Mouse (Mus musculus) spleen, postnatal 36 days (tissue): ENCODE results near the gene Def6.

Experiments used
- DNase-seq, 2 experiments: peaks; one replicate each; pipeline ENCODE4 v3.0.0; 2022; ENCODE audit warnings: low spot score in 2 of 2, mixed read lengths in 1 of 2

The Def6 gene

DNA sequence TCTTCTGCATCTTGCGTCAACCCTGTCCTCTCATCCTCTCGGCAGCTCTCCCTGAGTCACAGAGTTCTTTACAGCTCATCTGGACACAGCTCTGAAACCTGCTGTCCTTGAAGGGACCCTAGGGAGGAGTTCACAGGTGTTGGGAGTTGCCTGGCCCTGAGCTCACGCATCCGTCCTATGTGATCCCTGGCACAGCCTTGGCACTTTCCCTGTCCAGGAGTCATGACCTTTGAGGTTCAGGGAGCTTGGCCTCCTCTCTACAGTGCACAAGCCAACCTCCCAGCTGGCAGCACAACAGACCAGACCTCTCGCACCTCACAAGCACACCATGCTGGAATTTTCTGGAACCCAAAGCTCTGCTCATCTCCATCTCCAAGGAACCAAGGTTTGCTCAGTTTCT, 33.3 kb downstream of the Def6 start:
- DNase-seq = no peak

DNA sequence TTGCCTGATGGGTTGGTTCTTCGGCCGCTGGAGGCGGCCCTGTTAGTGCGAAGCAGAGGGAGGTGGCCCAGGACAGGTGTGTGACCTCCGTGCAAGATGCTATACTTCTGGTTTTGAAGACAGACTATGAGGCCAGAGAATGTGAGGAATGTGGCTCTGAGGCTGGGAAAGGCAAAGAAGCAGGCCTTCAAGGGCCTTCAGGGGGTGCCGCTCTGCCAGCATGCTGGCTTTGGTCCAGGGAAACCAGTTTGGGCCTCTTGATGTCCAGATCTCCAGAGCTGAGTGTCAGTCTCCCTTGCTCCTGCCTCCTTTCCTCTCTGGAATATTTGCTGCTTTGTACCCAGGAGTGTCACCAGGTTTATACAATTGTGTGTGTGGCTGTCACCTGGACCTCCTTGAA, 34.7 kb downstream of the Def6 start:
- no peak for DNase-seq

DNA sequence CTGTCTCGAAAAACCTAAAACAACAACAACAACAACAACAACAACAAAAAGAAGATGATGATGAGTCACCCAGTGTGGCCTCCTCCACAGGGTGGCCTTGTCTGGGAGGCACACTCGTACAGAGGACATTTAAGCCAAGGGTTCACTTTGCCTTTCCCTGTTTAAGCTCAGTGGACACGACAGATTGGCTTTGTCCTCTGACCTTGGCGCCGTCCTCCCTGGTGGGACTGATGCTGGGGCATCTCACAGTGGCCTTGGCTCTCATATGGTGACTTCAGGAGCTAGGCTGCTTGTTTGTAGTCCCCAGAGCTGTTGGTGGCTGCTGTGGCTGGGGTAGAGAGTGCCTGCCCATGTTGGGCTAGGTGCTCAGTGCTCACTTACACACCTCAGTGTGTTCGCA, 36.6 kb downstream of the Def6 start:
- DNase-seq = no peak

DNA sequence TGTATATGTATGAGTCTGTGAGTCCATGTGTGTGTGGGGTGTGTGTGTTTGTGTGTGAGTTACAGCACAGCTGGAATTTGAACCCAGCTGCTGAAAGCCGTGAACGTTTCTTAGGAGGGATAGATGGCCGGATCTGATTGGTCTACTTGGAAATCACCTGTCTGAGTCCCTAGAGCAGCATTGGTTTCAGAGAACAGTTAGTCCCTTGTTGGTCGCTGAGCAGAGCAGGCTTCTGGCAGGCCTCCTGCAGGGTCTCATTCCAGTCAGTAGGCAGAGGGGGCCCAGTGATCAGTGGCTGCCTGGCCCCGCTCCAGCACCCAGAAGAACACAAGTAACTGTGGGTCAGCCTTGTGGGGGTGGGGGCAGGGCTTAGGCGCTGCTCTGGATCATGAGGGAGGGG, 37.1 kb downstream of the Def6 start:
- DNase-seq = no peak

DNA sequence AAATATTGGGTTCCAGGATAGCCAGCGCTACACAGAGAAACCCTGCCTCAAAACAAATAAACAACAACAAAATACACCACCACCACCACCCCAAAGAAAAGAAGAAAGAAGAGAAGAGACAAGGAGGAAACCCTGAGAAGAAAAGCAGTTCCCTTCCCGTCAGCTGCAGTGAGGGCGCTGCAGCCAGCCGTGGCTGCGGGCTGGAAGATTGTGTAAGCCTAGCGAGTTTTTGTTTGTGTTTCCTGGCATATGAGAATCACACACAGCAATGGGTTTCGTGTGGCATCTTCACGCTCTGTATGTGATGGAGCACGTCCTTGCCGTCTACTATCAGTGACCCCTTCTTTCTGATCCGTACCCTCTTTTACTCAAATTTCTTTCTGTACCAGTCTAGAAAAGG, 39.1 kb downstream of the Def6 start:
- DNase-seq = no peak

DNA sequence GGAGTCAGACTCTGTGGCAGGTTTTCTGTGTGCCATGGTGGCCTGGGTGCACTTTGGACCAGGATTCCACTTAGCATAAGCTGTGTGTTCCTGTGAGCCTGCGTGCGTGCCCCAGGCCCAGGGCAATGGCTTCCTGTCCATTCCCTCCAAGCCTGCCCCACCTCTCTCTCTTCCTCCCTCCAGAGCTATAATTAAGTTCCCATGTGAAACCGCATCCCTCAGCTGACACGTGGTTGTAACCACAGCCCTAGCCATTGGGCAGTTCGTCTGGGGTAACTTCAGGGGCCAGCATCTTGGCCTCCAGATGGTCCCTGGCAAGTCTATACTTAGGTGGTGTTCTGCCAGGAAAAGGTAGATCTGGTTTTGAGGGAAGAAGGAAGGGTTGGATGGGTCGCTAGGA, 40.0 kb downstream of the Def6 start:
- peak; percentile 43 to 56 for DNase-seq

DNA sequence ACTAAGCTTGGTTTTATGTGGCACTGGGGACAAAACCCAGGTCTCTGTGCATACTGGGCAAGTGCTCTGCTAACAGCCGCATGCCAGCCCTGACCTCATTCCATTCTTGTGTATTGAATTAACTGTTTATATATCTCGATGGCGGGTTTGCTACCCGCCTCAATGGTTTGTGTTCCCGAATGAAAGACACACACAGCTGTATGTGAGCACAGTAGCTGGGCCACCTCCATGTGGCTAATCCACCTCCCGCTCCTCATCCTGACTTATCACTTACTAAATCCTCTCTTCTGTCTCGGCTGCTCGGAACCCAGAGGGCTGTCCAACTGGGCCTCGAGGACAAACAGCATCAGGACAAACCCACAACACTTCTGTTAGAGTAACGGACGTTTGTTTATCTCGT, 41.5 kb downstream of the Def6 start:
- DNase-seq = no peak

DNA sequence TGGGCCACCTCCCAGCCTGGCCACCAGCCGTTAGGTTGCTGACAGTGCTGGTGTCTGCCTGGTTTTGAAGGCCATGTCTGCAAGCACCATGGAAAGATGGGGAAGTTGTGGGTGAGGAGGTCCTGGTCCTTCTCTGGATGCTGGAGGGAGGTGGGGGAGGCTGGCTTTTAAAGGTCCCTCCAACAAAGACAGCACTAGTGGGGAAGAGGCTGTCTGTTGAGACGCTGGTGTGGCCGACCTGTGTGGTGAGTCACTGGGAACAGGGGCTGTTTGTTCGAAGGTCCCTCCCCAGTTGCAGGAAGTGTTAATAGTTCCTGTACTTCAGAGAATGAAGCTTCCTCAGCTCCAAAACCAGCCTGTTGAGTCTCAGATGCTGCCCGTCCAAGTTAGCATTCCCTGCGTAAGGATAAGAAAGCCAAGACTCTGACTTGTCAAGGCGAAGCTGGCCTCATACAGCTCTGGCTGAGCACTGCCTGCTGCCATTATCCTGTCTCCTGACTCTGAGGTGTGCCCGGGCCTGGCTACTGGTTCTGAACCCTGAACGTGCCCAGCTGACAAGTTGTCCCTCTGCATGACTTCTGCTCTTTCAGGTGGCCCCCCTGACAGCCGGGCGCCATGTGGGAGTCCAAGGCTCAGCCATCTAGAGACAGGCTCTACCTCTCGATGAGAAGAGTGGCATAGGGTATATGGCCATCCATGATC, 44.2 kb downstream of the Def6 start:
- no peak for DNase-seq

DNA sequence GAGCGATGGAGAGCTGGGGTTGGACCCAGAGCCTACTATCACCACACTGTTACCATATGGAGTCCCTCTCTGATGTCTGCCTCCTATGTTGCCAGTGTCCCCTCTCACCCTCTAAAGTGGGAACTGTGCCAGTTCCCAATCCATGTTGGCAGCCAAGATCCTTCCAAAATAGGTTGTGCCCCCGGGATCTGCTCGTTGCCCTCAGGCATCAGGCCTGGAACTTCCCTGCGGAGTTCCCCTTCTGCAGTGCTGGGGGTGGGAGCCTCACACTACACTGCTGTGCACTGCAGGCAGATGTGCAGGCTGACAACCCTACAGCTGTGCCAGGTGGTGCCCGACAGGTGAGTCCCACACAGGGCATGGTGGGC, 44.7 kb downstream of the Def6 start:
- no peak for DNase-seq

DNA sequence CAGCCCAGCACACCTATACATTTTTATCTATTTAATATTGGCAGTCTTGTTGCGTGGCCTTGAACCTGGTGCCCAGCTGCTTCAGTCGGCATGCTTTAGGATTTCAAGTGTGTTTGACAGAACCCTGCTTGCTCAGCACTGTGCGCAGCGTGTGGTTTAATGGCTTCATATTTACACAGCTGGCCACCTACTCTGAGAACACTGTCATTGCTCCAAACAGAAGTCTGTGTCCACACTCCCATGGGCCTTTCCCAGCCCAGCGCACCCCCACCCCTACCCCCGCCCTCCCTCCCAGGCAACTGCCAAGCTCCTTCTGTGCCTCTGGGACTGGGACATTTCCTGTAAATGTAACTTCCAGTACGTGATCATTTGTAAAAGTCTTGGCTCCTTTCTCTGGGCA, 45.6 kb downstream of the Def6 start:
- no peak for DNase-seq

DNA sequence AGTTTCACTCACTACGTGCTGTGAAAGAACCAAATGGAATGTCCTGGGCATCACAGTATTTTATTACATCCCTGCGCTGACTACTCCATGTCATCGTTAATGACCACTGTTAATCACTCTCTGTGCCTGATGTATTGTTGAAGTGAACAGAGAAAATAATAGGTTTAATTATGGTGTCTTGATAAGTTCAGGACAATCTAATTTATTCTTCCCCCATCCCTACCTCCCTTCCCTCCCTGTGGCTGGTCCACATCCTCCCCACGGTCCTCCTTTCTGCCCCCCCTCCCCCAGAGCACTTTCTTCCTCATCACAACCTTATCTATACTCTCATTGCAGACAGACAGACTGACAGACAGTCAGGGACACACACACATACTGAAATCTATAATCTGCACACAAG, 47.2 kb downstream of the Def6 start:
- DNase-seq = no peak

DNA sequence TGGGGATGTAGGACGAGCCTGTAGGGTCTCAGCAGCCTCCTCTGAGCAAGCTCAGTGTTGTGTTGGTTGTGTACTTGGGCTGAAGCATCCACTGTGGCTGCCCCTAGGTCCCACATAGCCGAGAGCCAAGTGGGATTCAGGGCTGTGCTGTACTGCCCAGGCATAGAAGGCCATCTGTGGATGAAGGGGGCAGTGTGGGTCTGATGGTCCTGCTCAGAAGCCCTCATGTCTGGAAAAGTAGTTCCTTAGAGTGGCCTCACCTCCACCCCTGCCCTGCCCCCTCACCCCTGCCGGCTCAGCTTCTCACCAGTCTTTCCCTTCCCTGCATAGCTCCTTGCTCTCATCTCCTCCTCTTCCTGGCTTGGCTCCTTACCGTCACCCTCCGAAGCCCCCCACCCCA, 48.1 kb downstream of the Def6 start:
- no peak for DNase-seq

DNA sequence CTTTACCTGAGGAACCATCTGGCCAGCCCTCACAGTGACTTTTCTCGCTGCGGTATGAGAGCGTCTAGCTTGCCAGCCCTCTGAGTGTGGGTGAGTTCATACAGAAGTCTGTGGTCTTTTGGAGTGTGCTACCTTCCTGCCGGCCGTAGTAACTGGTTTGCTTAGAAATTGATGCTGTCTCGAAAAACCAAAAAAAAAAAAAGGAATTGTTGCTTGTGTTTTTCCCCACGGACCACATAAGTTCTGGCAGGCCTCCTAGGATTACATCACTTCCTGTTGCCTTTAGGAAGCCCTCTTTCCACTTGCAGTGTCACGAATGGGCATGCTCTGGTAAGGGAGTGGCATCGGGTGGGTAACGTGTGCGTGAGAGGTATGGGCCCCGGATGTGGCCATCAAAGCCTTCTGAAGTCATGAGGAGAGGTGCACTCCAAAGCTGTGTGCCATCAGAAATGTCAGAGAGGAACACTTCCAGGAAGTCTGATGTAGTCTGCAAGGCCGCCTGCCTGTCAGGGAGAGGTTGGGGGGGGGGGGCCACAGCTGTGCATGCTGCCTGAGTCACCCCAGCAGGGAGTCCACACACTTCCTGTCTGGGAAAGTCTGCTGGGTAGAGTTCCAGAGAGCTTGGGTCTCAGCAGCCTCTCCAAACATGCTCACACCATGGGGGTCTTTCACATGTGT, 49.2 kb downstream of the Def6 start:
- peak; percentile 37 to 56 for DNase-seq

DNA sequence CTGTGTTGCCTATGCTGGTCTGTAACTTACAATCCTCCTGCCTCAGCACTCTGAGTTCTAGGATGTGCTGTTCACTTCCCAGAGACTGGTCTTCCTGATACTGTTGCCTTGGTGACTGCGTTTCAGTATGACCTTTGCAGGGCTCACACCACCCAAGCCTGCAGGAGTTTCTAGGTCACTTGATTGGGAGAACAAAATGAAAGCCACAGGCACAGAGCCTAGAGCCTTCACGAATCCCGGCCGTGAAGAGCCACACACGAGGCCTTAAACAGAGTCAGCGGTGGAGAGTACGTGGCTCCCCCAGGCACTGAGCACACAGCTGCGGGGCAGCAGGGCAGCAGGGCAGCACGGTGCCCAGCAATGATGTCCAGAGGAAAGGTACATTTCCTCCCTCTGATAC, 50.7 kb downstream of the Def6 start:
- DNase-seq = no peak

DNA sequence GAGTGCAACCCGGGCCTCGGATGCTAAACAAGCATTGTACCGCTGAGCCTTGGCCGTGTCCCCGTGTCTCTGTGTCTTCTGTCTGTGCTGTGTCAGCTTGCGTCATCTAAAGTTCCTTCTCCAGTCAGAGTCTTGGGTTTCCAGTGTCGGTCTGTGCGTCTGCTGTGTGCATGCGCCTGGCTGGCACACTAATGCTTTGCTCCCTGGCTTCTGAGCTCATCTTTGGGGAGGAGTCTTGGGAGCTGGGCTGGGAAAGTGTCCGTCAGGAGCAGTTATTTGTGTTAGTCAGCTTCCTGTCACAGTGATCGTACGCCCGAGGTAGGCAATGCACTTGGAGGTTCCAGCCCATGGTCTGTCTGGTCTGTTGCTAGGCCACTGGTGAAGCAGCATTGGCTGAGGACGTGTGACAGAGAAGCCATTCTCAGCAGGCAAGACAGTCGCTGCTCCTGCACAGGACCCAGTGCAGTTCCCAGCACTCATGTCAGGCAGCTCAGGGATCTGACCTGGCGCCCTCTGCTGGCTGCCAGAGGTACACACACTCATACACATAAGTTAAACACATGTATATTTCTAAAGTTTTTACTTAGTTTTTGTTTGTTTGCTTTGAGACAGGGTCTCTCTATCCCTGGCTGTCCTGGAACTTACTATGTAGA, 52.4 kb downstream of the Def6 start:
- no peak for DNase-seq

DNA sequence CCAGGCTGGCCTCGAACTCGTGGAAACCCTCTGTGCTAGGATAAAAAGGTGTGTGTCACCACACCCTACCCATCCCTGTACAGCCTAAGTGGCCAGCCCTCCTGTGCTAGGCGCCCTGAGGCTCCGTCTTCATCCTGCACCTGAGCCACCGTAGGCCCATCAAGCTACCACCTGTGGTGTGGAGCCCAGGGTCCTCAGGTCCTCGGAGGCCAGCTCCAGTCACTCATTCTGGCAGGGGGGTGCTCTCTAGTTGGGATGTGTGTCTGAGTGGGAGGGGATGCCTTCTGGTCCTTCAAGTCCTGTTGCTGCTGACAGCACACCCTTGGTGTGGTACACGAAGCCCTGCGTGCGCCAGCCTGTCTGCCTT, 52.9 kb downstream of the Def6 start:
- DNase-seq = no peak

DNA sequence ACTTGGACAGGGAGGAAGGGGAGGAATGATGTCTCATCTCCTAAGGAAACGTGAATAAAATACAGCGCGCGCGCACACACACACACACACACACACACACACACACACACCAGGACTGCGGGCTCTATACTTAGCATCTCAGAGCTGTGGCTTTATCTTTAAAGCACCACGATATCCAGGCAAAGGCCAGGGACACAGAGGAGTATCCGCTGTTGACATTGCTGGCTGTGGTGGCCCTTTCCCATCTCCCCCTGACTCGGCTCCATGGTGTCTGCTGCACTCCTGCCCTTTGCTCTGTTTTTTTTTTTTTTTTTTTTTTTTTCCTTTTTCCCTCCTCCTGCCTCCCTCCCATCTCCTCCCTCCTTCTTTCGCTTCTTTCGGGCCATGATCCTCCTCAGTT, 54.2 kb downstream of the Def6 start:
- no peak for DNase-seq

DNA sequence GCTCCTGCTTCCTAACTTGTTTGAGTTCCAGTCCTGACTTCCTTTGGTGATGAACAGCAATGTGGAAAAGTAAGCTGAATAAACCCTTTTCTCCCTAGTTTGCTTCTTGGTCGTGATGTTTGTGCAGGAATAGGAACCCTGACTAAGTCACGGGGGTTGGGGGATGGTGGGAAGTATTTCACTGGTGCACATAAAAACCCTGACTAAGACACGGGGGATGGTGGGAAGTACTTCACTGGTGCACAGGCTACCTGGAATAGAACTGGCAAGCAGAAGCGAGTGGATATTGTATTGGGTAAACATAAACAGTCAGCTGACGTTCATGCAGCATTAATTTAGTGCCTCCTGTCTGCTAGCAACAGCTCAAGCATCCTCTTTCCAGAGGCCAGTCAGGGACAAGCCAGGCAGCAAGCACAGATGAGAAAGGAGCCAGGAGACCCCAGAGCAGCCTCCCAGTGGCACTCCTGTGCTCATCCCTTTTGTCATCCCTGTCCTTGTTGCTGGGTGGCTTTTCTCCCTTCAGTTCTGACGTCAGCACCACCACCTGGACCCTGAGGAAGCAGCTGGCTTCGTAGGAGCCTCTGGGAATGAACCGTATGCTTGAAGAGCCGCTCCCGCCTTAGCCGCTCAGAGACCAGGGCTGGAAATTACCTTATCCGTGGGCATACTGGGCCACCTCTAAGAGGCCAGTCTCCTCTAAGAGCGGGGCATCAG, 55.8 kb downstream of the Def6 start:
- no peak for DNase-seq

DNA sequence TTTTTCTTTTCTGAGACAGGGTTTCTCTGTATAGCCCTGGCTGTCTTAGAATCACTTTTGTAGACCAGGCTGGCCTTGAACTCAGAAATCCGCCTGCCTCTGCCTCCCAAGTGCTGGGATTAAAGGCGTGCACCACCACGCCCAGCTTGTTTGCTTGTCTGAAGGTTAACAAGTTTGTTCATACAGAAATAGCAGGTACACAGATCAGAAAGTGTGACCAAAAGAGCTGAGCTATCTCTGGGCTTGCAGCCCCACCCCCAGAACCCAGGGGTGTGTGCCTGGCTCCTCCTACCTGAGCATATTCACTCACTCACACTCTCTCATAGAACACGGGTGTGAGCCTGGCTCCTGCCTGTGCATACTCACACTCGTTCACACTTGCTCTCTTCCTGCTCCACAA, 59.7 kb downstream of the Def6 start:
- DNase-seq = no peak

DNA sequence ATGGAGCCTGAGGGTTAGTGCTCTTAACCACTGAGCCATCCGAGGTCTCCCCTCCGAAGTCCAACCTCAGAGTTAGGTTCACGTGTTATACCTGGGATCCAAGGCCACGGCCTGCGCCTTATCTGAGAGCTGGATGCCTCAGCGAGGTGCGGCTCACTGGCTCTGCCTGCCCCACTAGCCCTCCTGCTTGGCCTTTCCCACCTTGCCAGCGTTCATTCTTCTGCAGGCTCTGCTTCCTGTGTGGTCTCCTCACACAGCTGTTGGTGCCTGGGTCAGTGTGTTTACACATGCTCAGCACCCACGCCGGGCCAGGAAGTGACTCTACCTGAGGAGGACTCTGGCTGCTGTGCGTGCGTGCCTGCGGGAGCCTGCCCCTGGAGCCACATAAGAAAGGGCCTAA, 62.6 kb downstream of the Def6 start:
- DNase-seq = no peak

DNA sequence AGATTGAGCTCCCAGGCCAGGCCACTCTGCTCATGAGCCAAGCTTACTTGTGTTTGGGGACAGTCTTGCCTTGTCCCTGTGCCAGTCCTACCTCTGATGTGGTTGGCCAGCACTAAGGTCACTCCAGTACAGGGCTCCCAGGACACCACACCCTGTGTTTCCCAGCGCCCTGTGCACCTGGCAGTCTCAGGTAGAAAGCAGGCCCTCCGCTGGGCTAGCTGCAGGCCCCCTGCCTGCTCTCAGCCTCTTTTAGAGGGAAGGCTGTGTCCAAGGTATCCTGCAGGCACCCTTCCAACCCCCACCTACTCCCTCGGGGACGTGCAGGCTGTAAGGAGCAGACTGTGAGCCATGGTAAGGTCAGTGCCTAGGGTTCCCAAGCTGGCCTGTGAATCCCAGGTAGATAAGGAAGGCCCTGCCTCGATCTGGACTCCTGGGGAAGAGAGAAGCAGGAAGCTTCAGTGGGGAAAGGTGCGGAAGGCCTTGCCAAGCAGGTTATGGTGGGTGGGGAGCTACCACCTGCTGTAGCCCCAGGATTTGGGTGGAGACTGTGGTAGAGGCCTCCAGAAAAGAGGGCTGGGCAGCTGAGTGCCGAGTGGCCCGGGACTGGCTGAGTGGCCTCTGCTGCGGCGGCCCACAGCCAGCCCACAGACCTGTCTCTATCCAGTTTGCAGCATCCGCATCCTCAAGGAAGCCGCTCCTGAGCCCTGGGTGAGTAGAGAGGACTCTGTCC, 64.1 kb downstream of the Def6 start:
- DNase-seq = no peak

DNA sequence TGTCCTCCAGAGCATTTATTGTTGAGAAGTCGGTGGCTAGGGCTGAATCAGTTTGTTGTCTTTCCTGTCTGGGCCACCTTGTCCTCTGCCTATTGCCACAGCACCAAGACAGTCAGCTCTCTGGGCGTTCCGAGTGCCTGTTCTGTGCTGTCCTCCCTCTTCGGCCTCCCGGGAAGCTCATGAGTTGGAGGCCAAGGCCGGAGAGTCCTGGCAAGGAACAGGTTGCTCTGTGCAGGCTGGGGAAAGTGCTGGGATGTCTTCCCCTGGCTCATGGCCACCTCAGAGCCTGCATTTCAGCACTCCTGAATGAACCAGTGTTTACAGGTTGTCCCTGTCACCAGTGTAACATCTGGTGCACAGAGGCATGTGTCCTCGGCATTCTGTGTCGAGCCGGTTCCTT, 64.7 kb downstream of the Def6 start:
- no peak for DNase-seq
